Mouse (Mus musculus) lung, postnatal 14 days (tissue): Measurements from ENCODE around the gene Rad51d.
"Not testable (repeated sequence)": the region's sequence is repeated elsewhere in the genome, so short reads cannot be mapped to it uniquely, and the experiment has no call there.

Source experiments
- DNase-seq: peaks from one replicate; pipeline ENCODE4 v3.0.0; 2021

Gene Rad51d

GRCm38 (mm10) chr11:82890342-82890762, at the start of gene Rad51d:
Gene Rad51d, minus strand, starts transcription at chr11:82890614.
- DNase-seq, result peak; percentile 96

GRCm38 (mm10) chr11:82933186-82933585, 42.8 kb upstream of the Rad51d start:
- no peak for DNase-seq

- not testable (repeated sequence) for DNase-seq
Measured at GRCm38 (mm10) chr11:82931671-82932450, 41.4 kb upstream of the Rad51d start.

- not testable (repeated sequence) for DNase-seq
Measured at GRCm38 (mm10) chr11:82931161-82931560, 40.7 kb upstream of the Rad51d start.

GRCm38 (mm10) chr11:82930391-82930955, 40.1 kb upstream of the Rad51d start:
- DNase-seq, result not testable (repeated sequence)

GRCm38 (mm10) chr11:82929633-82929950, 39.2 kb upstream of the Rad51d start:
- no peak for DNase-seq

GRCm38 (mm10) chr11:82928897-82929632, 38.7 kb upstream of the Rad51d start:
- no peak for DNase-seq

GRCm38 (mm10) chr11:82923910-82924309, 33.5 kb upstream of the Rad51d start:
- DNase-seq, result not testable (repeated sequence)

GRCm38 (mm10) chr11:82921691-82922090, 31.3 kb upstream of the Rad51d start:
- DNase-seq, result no peak

GRCm38 (mm10) chr11:82920768-82921167, 30.4 kb upstream of the Rad51d start:
- no peak for DNase-seq

- DNase-seq, result peak; percentile 88
Measured at GRCm38 (mm10) chr11:82914711-82915352, 24.4 kb upstream of the Rad51d start.

- no peak for DNase-seq
Measured at GRCm38 (mm10) chr11:82910679-82911389, 20.4 kb upstream of the Rad51d start.

- DNase-seq, result no peak
Measured at GRCm38 (mm10) chr11:82910250-82910649, 19.8 kb upstream of the Rad51d start, which contains the start of gene Unc45b. Gene Unc45b, plus strand, starts transcription at chr11:82910550.

- no peak for DNase-seq
Measured at GRCm38 (mm10) chr11:82908608-82908989, 18.2 kb upstream of the Rad51d start.

GRCm38 (mm10) chr11:82907651-82908607, 17.5 kb upstream of the Rad51d start, which contains the start of gene Nle1:
Gene Nle1, minus strand, starts transcription at chr11:82908411.
- peak; percentile 95 for DNase-seq

- DNase-seq, result no peak
Measured at GRCm38 (mm10) chr11:82905816-82906215, 15.4 kb upstream of the Rad51d start.

GRCm38 (mm10) chr11:82904952-82905351, 14.5 kb upstream of the Rad51d start:
- no peak for DNase-seq

- DNase-seq, result no peak
Measured at GRCm38 (mm10) chr11:82901606-82902310, 11.3 kb upstream of the Rad51d start.

GRCm38 (mm10) chr11:82899720-82900119, 9.3 kb upstream of the Rad51d start:
- DNase-seq, result no peak

GRCm38 (mm10) chr11:82897478-82897877, 7.1 kb upstream of the Rad51d start:
- no peak for DNase-seq

- no peak for DNase-seq
Measured at GRCm38 (mm10) chr11:82891936-82892335, 1.5 kb upstream of the Rad51d start, which contains the start of gene Fndc8. Gene Fndc8, plus strand, starts transcription at chr11:82892124.
